Mouse (Mus musculus) ES-E14 (cell line): Measurements from ENCODE around the gene Lamtor2.

Source experiments
- CHD2 ChIP-seq: IDR thresholded peaks from 2 replicates; pipeline ENCODE4 v1.6.1; 2014; ENCODE audit warnings: mild to moderate bottlenecking, low read depth, low read length, inconsistent platforms
- HCFC1 ChIP-seq: IDR thresholded peaks from 2 replicates; pipeline ENCODE4 v1.6.1; 2012; ENCODE audit warnings: low read length, inconsistent platforms, borderline replicate concordance; ENCODE audit not compliant: insufficient read depth
- ZNF384 ChIP-seq: IDR thresholded peaks from 2 replicates; pipeline ENCODE4 v1.6.1; 2012; ENCODE audit warnings: low read depth, low read length, inconsistent platforms

DNA sequence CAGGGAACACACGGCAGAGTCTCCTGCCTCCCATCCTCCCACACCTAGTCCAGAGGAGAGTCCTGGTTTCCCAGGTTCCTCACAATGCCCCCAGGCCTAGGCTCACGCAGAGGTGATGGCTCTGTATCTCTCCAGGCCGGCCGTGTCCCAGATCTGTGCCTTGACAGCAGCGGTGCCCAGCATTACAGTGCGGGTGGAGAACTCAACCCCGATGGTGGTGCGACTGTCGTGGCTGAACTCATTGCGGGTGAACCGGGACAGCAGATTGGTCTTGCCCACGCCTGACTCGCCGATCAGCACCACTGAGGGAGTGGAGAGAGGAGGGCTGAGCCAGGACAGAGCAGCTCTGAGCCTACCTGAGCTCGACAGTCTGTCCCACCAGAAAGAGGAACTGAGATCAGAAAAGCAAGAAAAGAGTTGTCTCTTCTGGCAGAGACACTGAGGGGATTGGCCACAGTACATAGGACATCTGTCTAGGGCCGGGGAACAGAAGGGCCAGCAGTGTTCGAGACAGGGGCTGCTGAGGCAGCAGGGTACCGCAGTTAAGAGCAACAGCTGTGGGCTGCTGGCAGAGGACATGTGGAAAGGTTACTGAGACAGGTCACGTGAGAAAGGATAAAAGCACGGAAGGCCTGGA lies 7.8 kb downstream of the Lamtor2 start:
- TF ChIP-seq CHD2 (no peak), ZNF384 (no peak), HCFC1 (no peak)
